In genomic region chr3:82333128-82333969, GRCm38 (mm10) we compare ENCODE assay signal across 8 mouse cellular contexts. TPM values are rescaled to one million over a fixed set of nuclear protein-coding genes. Genes with fewer than 3 reads are reported as not detected.
DNase-seq lines count a peak whose midpoint lies in the region; ATAC-seq and TF ChIP-seq lines count a peak whose summit lies in the region.

No protein-coding gene starts in this region.

- no peak for TF ChIP-seq POLR2A in testis, adult 2 months (IDR thresholded peaks at IDR 0.05; ENCODE audit: control insufficient read depth, low read depth, low read length)

- H3K27ac ChIP-seq in intestine, embryonic 16.5 days (ENCODE audit: low read length) = 0 out of 2 replicates have a peak overlapping the region, but pooled peaks have one; percentile 9
- no peak overlapping the region for H3K27ac ChIP-seq in limb, embryonic 15.5 days
- H3K27ac ChIP-seq in midbrain, embryonic 15.5 days = no peak overlapping the region
- H3K27ac ChIP-seq in testis, adult 2 months (ENCODE audit: control insufficient read depth, insufficient read depth, low read depth, low read length) = no peak overlapping the region

- WGBS in intestine, embryonic 16.5 days = 8% methylated on average over 16 of the region's 16 CpGs
- WGBS in limb, embryonic 15.5 days = 6% methylated on average over 16 of the region's 16 CpGs
- 7% methylated on average over 16 of the region's 16 CpGs for WGBS in midbrain, embryonic 15.5 days

- H3K27me3 ChIP-seq in intestine, embryonic 16.5 days (replicated peaks; ENCODE audit: control insufficient read depth, insufficient read depth, low read length) = no peaks in the 10 kb centered on the region
- H3K27me3 ChIP-seq in limb, embryonic 15.5 days = no peaks in the 10 kb centered on the region
- no peaks in the 10 kb centered on the region for H3K27me3 ChIP-seq in midbrain, embryonic 15.5 days (replicated peaks)
- no peaks in the 10 kb centered on the region for H3K27me3 ChIP-seq in testis, adult 2 months (ENCODE audit: control insufficient read depth, insufficient read depth, low read length)

- peak overlapping the region; percentile 20 for H3K4me3 ChIP-seq in intestine, embryonic 16.5 days (ENCODE audit: low read length)
- H3K4me3 ChIP-seq in limb, embryonic 15.5 days = peak overlapping the region; percentile 35
- peak overlapping the region; percentile 31 for H3K4me3 ChIP-seq in midbrain, embryonic 15.5 days
- no peak overlapping the region for H3K4me3 ChIP-seq in testis, adult 2 months (ENCODE audit: control insufficient read depth, low read depth, low read length)

- peak; percentile 71 for DNase-seq in A20 (ENCODE audit: low read depth, low spot score)
- DNase-seq in NIH3T3 (ENCODE audit: low read depth) = peak; percentile 79
- DNase-seq in cerebellum, adult 9-11 months = peak; percentile 22
- peak; percentile 59 for DNase-seq in gastrocnemius, postnatal 10 days

- ATAC-seq in intestine, embryonic 16.5 days = peak; percentile 77
- no peak for ATAC-seq in limb, embryonic 15.5 days (ENCODE audit: insufficient number of reproducible peaks, low FRiP score, low TSS enrichment, low read depth)
- ATAC-seq in midbrain, embryonic 15.5 days (replicated peaks) = peak; percentile 91

- peak overlapping the region; percentile 44 for H3K4me2 ChIP-seq in intestine, embryonic 16.5 days (ENCODE audit: low read depth, low read length)
- H3K4me2 ChIP-seq in limb, embryonic 15.5 days = peak overlapping the region; percentile 32
- H3K4me2 ChIP-seq in midbrain, embryonic 15.5 days = peak overlapping the region; percentile 51

- TF ChIP-seq CTCF in testis, adult 2 months (IDR thresholded peaks at IDR 0.05; ENCODE audit: control insufficient read depth, insufficient read depth, insufficient replicate concordance, low read depth, low read length) = peak; percentile 90; the same call in 1 of the 2 replicates

- H3K36me3 ChIP-seq in intestine, embryonic 16.5 days (ENCODE audit: control insufficient read depth, insufficient read depth, low read length) = no peaks in the 10 kb centered on the region
- no peaks in the 10 kb centered on the region for H3K36me3 ChIP-seq in limb, embryonic 15.5 days
- H3K36me3 ChIP-seq in midbrain, embryonic 15.5 days (replicated peaks) = no peaks in the 10 kb centered on the region
- no peaks in the 10 kb centered on the region for H3K36me3 ChIP-seq in testis, adult 2 months (ENCODE audit: control insufficient read depth, insufficient read depth, low read length)

- no peaks in the 10 kb centered on the region for H3K9me3 ChIP-seq in intestine, embryonic 16.5 days (ENCODE audit: control insufficient read depth, low read length)
- H3K9me3 ChIP-seq in limb, embryonic 15.5 days = no peaks in the 10 kb centered on the region
- H3K9me3 ChIP-seq in midbrain, embryonic 15.5 days = no peaks in the 10 kb centered on the region

- H3K9ac ChIP-seq in intestine, embryonic 16.5 days (ENCODE audit: low read depth, low read length) = 0 out of 2 replicates have a peak overlapping the region, but pooled peaks have one; percentile 24
- H3K9ac ChIP-seq in limb, embryonic 15.5 days = no peak overlapping the region
- peak overlapping the region; percentile 8; the same call in 1 of the 2 replicates for H3K9ac ChIP-seq in midbrain, embryonic 15.5 days

- peaks cover 6% of the 10 kb centered on the region; the same call in 1 of the 2 replicates for H3K4me1 ChIP-seq in intestine, embryonic 16.5 days (ENCODE audit: control insufficient read depth, insufficient read depth, low read length)
- 0 out of 2 replicates have a peak, but pooled peaks cover 3% of the 10 kb centered on the region for H3K4me1 ChIP-seq in limb, embryonic 15.5 days
- peaks cover 4% of the 10 kb centered on the region for H3K4me1 ChIP-seq in midbrain, embryonic 15.5 days
- peaks cover 4% of the 10 kb centered on the region for H3K4me1 ChIP-seq in testis, adult 2 months (ENCODE audit: control insufficient read depth, insufficient read depth, low read length)

RNA-seq across cellular contexts. Expression of gene Map9, which starts 24.5 kb away (rescaled TPM):
- total RNA-seq in gastrocnemius, postnatal 10 days (2021) = 1 to 10 TPM; 1.7 to 1.9 TPM
- 4.5 and 4.7 TPM in 2 replicates for polyA plus RNA-seq in intestine, embryonic 16.5 days (2015; fragmentation: Nextera tagmentation; extraction: Ambion mirVana)
- polyA plus RNA-seq in limb, embryonic 15.5 days (2015; fragmentation: Nextera tagmentation; extraction: Ambion mirVana) = 7.9 and 8.0 TPM in 2 replicates
- polyA plus RNA-seq in midbrain, embryonic 15.5 days (2015; fragmentation: Nextera tagmentation; extraction: Ambion mirVana) = 112 and 121 TPM in 2 replicates
- polyA plus RNA-seq in testis, adult 2 months (2012; rRNA removed) = 0.76 and 0.99 TPM in 2 replicates

Comparison
In these comparisons a context has a peak if more than half of its experiments do, and no peak if none do; other contexts are left out.
1. DNase-seq: peak in every context shown above with its lines; median percentile 79 in NIH3T3; 71 in A20; 59 in gastrocnemius, postnatal 10 days; 22 in cerebellum, adult 9-11 months.
2. RNA of gene Map9, which starts 24.5 kb away (polyA plus RNA-seq): 112 to 121 TPM in midbrain, embryonic 15.5 days; 7.9 to 8.0 TPM in limb, embryonic 15.5 days, 4.5 to 4.7 TPM in intestine, embryonic 16.5 days and 0.76 to 0.99 TPM in testis, adult 2 months; every median in the first group is over 10 times any median in the second.
3. Peak in every context shown above with its lines, with median percentiles within 50 percentile points of each other: H3K4me2 ChIP-seq.